Mouse (Mus musculus) adipose tissue, adult 10 weeks (tissue): ENCODE results near the gene Sprr1a. TPM values are rescaled to one million over a fixed set of nuclear protein-coding genes. Genes with fewer than 3 reads are reported as not detected.

Experiments
- polyA plus RNA-seq: library from polyadenylated mRNA; stranded (reverse); fragments of 350-450 nt; fragmentation: Illumina TruSeq; extraction: RNeasy Lipid Tissue Mini Kit (QIAGEN cat#74804); gene quantifications from one replicate; pipeline ENCODE4 v1.2.3, GENCODE M21; 2014; ENCODE audit warnings: low read depth, low replicate concordance

Gene Sprr1a
- not detected for polyA plus RNA-seq

DNA sequence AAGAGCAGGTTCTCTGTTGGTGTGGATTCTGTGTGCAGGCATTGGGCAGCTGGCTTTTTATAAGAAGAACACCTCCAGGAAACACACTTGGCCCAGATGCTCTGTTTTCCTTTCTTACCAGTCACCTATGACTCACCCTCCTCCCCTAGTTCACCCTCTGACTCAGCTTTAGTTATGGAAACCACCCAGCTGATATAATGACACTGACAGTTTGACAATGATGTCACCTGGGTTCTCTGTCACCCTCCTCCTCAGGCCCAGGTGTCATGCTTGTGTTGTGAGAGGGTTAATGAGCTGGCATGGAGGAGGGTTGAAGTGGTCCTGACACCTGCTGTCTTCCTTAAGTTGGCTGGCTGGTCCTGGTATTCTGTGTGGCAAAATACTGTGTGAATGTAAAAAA is at the start of gene Sprr1a:
TSS of gene Sprr1a (minus strand) at position 33 of the 400 bp plus-strand sequence.

DNA sequence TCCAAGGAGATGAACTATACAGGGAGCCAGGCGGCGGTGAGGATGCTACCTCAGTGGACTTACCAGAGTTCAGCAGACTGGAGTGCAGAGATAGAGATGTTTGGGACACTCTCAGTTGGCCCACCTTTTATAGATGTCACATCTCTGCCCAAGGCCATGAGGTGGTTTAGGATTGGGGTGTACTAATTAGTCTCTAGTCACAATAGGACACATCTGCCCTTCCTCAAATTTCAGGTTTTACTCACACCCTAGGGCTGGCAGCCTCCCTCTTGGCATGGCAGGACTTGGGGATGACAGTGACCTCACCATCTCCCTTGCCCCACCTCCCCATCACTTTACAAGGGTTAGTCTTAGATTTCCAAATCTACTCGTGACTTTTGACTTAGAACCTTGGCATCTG is 48.7 kb upstream of the Sprr1a start, which contains the start of gene 2310046K23Rik:
TSS of gene 2310046K23Rik (minus strand) at position 101 of the 400 bp plus-strand sequence.

DNA sequence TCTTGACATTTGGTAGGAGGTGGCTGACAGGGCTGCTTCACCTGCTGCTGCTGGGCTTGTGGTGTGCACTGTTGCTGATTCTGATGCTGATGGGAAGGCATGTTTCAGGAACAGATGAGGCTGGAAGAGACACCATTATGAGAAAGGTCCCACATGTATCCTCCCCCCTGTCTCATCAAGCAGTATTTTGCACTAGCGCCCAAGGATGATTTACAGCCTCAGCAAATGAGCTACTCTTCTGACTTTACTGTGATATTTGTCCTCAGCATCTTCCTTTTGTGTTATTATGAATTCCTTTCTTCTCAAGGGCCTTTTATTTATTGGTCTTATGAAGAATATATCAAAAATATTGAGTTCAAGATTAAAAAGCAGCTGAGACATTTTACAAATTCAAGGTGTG is 14.7 kb upstream of the Sprr1a start, which contains the start of gene Sprr4:
TSS of gene Sprr4 (minus strand) at position 101 of the 400 bp plus-strand sequence.

DNA sequence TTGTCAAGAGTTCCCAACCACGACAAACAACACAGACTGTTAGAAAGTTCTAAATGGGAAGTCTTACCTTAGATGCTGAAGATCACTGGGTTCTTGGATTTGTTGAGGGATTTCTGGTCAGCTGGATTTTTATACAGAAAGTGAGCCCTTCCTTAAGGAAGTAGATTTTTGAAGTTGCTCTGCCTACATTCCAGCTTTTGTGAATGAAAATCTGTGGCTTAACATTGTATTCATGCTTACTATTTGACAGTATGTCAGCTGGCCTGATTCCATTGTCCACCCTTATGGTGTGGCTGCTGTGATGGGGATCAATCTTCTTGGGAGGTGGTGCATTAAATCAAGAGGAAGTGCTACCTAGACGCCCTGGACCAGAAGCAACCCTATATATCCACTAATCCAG is 27.1 kb downstream of the Sprr1a start, which contains the start of gene Sprr3:
TSS of gene Sprr3 (minus strand) at position 101 of the 400 bp plus-strand sequence.

DNA sequence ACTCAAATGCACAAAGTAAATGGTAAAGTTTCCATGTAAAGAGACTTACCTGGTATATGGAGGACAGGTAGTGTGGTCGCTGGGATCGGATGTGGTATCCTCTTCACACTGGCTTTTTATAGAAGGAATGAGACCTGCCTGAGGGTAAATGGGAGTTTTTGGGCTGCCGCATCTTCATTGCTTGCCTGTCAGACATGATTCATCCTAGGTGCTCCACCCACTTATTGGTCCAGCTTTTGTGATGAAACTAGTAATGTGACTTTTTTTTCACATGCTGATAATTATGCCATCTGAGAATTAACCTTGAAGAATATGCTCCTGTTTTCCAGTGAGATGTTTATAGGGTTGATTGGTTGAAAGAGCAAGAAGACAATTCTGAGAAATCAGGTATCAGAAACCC is 47.0 kb downstream of the Sprr1a start, which contains the start of gene Sprr1b:
TSS of gene Sprr1b (minus strand) at position 101 of the 400 bp plus-strand sequence.

Other genes starting within 250 kb of the Sprr1a start
- not detected for gene Sprr2a3, start 200.5 kb downstream of the Sprr1a start, polyA plus RNA-seq
- not detected for gene Sprr2b, start 169.3 kb downstream of the Sprr1a start, polyA plus RNA-seq
- not detected for gene Sprr2d, start 146.8 kb downstream of the Sprr1a start, polyA plus RNA-seq
- gene Sprr2e, start 133.8 kb downstream of the Sprr1a start, polyA plus RNA-seq, result not detected
- gene Sprr2f, start 120.7 kb downstream of the Sprr1a start, polyA plus RNA-seq, result not detected
- gene Sprr2h, start 100.2 kb downstream of the Sprr1a start, polyA plus RNA-seq, result not detected
- gene Sprr2i, start 77.9 kb downstream of the Sprr1a start, polyA plus RNA-seq, result not detected
- not detected for gene Sprr2j-ps, start 67.8 kb downstream of the Sprr1a start, polyA plus RNA-seq
- 4.8 TPM for gene Gm9774, start 56.5 kb downstream of the Sprr1a start, polyA plus RNA-seq
- gene Sprr2k, start 53.3 kb downstream of the Sprr1a start, polyA plus RNA-seq, result not detected
- not detected for gene Sprr1b, start 47.1 kb downstream of the Sprr1a start, polyA plus RNA-seq
- gene Sprr3, start 27.2 kb downstream of the Sprr1a start, polyA plus RNA-seq, result not detected
- not detected for gene Sprr4, start 14.6 kb upstream of the Sprr1a start, polyA plus RNA-seq
- gene 2310046K23Rik, start 48.6 kb upstream of the Sprr1a start, polyA plus RNA-seq, result not detected
- gene Ivl, start 87.8 kb upstream of the Sprr1a start, polyA plus RNA-seq, result not detected
- 191 TPM for gene Smcp, start 103.1 kb upstream of the Sprr1a start, polyA plus RNA-seq
- not detected for gene 2210017I01Rik, start 121.6 kb upstream of the Sprr1a start, polyA plus RNA-seq
- not detected for gene Lce6a, start 135.8 kb upstream of the Sprr1a start, polyA plus RNA-seq
- gene Lce1a1, start 162.4 kb upstream of the Sprr1a start, polyA plus RNA-seq, result not detected
- gene Lce1b, start 171.0 kb upstream of the Sprr1a start, polyA plus RNA-seq, result not detected
- not detected for gene Lce1a2, start 184.4 kb upstream of the Sprr1a start, polyA plus RNA-seq
- not detected for gene Lce1c, start 193.4 kb upstream of the Sprr1a start, polyA plus RNA-seq
- not detected for gene Lce1d, start 201.3 kb upstream of the Sprr1a start, polyA plus RNA-seq
- not detected for gene Lce1e, start 223.2 kb upstream of the Sprr1a start, polyA plus RNA-seq
- gene Lce1f, start 234.5 kb upstream of the Sprr1a start, polyA plus RNA-seq, result not detected